Mouse (Mus musculus) telencephalon, adult 2 months (tissue): ENCODE measurements around the gene Zfp609.
A peak's percentile ranks its signal among the peaks of the same experiment; 100 is the strongest.
"Not testable (repeated sequence)": the region's sequence is repeated elsewhere in the genome, so short reads cannot be mapped to it uniquely, and the experiment has no call there.

Experiments
- DNase-seq: peaks from one replicate; pipeline ENCODE4 v3.0.0-alpha.2; 2011; ENCODE audit warnings: low read depth, low spot score

Zfp609 gene

DNA sequence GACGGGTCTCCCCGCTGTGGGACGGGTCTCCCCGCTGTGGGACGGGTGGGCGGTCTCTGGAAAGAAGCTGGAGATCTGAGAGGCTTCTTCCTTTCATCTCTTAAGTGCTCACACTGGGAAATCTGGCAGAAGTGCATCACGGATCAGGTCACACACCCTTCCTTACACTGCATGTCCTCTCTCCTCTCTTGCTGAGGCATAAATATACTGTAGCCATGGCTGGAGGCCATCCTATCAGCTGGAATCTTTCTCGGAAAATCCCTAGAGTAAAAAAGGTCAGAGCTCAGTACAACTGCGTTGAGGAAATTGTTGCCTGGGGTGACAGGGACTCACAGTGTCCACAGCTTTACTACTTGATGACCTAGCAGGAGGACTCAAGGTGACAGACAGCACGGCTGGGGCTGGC lies 106.2 kb downstream of the Zfp609 start:
- no peak for DNase-seq

DNA sequence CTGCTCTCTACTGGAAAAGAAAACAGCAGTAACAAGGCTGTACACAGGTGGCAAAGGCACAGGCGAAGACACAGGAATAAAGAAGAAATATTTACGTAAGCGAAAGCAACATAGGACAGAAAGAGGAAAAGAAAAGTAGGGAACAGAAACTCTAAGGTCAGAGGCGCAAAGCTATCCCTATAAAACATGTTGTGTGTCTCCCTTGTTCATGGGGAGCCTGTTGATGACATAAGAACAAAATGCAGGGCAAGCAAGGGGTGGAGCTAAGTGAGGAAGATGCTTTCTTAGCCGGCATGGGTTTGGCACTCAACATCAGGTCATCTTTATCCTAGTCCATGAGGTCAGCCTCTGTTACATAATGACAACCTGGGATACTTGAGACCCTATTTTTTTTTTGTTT lies 109.2 kb downstream of the Zfp609 start:
- no peak for DNase-seq

DNA sequence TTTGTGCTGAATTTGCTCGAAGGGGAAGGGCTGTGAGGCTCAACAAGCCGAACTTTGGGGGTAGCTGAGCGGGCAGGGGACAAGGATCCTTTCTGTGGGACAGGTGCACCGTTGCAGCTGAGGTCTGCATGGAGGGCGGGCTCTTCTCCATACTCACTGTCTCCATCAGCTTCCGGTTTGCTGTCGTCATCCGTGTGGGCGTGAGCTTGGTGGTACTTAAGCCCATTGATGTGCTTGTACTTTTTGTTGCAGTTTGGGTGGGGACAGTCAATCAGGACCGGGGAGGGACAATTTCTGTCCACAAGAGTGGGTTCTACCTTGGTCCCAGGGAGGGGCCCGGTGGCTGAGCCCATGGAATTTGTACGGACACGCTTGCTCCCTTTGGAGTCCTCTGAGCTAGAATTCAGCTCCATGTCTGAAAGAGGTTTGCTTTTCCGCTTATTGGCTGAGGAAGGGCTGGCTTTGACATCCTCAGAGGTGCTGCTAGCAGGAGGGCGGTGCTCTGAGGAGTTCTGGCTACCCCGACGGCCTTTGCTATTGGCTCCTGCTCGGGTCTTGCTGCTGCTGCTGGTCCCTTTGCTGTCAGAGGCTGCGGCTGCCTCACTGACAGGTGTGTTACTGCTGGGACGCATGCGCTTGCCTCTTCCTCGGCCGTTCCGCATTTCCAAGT lies 123.3 kb downstream of the Zfp609 start:
- DNase-seq: no peak

DNA sequence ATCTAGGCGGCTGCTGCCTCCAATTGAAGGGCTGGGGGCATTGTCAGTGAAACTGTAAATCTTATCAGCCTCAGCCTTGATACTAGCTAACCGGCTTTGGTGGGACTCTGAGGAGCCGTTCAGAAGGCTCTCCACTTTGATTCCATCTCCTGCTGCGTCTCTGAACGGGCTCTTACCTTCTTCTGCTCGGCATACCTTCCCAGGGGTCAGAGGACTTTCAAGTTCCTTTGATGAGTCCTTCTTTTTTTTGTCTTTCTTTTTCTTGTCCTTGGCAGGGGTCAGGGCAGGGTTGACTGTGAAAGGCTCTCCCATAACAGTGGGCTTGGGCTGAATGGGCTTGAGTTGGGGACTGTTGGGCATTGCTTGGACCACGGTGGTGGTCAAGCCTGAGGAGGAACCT lies 124.1 kb downstream of the Zfp609 start:
- DNase-seq: no peak

DNA sequence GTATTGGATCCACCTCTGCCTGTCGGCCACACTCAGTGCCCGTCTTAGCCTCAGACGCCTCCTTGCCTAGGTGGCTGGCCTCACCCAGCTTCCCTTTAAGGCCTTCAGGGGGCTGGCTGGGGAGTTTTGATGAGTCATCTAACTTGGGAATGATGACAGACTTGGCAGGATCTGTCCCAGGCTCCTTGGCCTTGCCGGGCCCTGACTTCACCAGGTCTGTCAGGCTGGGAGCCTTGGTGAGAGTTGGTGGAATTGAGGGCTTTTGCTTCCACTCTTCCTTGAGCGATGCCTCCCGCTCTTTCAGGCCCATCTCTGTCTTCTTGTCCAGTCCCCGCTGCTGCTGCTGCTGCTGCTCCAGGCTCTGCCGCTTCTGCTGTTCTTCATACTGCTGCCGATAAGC lies 125.1 kb downstream of the Zfp609 start:
- DNase-seq: no peak

DNA sequence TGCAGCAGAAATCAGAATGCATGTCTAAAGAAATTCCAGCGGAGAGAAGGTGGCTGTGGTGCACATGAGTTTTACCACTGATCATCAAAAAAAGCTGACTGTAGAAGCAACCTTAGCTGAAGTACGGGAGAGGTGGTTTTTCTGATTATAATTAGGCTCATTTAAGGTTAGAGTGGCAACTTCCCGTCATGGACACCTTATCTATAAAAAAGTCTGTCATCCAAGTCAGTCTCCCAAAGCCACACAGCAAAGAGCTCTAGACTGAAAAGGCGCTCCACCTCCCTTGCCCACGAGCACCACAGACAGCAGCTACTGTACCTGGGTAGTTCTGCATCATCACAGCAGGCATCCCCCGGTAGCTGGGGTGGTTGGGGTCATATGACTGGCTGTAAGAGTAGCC lies 126.9 kb downstream of the Zfp609 start:
- DNase-seq: no peak

DNA sequence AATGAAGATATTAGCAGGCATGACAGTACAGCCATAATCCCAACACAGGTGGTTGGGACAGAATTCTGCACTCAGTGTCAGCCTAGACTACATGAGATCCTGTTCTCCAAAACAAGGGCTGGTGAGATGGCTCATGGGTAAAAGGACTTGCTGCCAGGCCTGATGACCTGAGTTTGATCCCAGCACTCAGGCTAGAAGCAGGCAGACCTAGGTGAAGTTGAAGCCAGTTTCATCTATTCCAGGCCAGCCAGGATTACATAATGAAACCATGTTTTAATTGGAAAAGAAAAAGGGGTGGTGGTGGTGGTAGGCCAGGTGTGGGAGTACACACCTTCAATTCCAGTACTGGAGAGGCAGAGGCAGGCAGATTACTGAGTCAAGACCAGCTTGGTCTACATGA lies 129.4 kb downstream of the Zfp609 start:
- no peak for DNase-seq

DNA sequence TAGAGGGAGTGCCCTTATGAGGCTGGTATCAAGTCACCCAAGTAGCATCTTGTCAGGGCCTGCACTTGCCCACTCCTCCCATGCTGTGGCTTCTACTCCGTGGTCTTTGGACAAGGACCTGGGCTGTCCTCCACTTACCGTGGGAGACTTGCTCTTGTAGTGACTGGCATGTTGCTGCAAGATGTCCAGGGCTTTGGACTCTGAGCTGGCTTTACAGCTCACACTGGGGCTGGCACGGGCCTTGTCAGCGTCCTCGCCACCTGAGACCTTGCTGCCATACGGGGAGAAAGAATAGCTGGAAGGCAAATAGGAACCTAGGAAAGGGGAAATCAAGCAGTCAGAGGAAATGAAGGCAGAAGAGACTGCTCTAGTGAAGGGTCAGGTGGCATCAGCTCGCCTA lies 130.0 kb downstream of the Zfp609 start:
- DNase-seq: no peak

DNA sequence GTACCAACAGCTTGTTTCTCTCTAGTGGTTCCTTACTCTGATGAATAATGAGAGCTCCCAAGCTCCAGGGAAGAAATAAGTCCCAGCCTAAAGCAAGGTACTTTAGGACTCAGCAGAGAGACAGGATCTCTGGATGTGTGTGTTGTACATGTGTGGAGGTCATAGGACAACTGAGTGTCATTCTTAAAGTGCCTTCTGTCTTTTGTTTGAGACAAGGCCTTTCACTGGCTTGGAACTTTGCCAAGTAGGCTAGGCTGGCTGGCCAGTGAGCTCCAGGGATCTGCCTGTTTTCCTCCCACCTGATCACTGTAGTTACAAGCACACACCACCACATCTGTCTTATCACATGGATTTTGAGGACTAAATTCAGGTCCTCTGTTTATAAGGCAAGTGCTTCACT lies 131.0 kb downstream of the Zfp609 start:
- DNase-seq: no peak

DNA sequence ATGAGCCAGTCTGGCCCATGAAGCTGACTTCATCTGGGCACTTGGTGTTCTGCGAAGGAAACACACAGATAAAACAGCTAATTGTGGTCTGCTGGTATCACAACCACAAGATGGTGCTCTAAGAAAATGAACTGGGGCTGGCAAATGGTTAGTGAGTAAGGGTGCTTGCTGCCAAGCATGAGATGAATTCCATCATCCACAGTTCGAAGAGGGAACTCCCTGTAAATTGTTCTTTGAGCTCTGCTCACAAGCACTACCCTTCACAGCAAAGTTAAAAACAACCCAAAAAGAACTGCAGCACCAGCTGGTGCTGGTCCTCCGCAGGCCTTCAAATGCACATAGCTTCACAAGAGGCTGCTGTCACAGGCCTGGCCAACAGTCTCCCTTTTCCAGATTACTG lies 131.7 kb downstream of the Zfp609 start:
- DNase-seq: peak; percentile 86

DNA sequence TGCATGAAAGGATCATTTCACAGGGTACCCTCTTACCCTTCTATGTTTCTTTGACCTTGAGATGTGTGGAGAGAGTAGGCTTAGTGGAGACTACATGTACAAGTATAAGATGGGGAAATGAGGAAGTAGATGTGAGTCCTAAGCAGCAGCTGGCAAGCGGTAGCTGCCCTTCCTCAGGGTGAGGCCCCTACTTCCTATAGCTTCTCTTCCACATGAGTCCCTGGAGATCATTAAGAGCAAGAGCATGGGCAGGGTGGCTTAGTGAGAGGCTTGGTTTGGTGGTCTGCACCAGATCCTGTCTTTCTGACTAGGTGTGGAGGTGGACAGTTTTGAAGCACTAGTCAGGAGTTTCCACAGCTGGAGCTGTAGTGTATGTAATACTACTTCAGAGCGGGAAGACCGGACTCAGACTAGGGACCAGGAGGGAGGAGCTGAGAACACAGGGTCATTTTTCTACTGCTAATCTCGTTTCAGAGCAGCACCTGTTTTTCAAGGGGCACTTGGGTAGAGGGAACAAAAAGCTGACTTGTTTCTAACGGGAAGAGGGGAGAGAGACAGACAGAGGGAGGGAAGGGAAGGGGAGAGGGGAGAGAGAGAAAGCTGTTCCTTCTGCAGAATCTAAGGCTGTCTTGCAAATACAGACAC lies 134.3 kb downstream of the Zfp609 start:
- no peak for DNase-seq

DNA sequence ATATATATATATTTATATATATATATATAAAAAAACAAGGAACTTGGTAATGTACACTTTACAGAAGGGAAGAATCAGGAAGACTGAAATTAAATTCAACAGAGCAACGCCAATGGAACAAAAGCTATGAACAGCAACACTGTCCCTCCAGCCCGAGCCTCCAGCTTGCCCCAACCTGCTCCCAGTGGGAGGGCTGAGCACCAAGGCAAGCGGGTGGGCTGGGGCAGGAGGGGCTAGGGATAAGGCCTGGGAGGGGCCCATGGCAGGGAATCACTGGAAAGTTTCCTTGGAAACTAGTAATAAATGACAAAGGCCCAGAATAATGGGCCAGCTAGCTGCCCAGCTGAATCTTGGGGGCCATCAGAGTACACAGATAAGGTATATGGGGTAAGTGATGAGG lies 134.9 kb downstream of the Zfp609 start:
- DNase-seq: no peak

DNA sequence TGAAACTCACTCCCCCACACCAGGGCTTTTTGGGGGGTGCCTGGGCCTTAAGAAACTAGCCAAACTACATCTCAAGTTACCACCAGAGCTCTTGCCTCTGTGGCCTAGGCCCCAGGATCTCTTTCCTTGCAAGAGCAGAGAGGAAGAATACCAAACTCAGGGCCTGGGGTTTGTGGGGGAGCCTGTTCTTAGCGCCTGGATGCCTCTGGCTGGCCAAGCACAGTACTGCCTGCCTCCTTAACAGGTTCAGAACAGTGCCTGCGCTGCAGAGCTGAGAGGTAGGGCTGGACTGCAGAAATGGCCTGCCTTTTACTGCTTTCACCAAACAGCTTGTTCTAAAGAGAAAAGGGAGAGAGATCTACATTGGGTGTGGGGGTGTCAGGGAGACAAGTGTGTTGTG lies 137.5 kb downstream of the Zfp609 start:
- not testable (repeated sequence) for DNase-seq

DNA sequence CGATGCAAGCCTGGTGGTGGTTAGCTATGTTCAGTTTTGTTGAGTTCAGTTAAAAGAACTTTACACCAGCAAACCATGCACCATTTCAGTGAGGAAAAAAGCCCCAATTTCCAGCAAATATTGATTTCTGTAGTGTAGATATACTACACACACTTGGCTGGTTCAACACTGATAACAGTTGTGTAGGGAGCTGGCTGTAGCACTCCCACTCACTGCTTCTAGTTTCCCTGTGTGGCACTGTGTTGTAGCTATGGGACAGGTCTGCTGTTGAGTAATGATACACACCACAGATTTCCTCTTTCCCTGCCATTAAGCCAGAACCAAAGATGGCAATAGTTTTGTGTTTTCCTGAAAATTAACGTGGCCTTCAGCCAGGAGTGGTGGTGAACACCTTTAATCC lies 142.7 kb downstream of the Zfp609 start:
- no peak for DNase-seq

DNA sequence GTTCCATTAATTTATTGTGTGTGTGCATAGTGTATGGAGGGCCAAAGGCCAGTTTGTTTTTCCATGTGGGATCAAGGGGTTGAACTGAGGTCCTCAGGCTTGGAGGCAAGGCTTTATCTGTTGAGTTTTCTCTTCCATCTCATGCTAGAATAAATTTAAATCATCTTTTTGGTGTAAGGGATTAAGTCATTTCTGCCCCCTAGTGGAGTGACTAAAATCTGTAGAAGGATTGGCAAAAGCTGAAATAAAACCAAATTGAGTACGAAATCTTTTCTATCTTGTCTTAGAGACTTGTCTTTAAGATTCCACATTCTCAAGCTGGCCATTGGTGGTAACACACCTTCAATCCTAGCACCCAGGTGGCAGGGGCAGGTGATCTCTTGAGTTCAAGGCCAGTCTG lies 144.4 kb downstream of the Zfp609 start:
- DNase-seq: peak; percentile 32

DNA sequence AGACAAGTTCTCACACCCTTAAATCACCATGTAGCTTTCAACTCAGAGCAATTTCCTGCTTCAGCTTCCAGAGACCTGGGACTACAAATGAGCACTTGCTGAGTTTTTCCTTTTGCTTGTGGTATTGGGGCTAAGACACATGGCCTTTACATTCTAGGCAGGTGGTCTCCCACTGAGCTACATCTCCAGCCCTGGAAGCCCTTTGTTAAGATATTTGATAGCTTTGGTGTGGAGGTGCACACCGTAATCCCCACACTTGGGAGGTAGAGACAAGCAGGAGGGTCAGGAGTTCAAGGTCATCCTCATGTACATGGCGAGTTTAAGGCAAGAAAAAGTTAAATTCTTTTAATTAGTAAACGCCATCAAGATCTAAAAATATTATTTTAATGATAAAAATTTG lies 145.2 kb downstream of the Zfp609 start:
- DNase-seq: no peak

DNA sequence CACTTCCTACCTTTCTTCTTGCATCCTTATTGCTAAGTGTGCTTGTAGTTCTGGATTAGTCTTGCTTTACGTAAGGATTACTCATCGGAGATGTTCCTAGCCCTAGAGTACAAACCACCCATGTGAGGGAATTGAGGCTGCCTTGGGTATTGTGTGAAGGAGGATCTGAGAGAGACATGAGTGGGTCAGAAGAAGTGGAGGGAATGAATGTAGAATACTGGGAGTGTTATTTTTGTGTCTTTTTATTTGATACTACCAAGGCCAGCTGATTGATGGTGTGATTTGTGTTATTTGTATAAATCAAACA lies 145.8 kb downstream of the Zfp609 start:
- peak; percentile 35 for DNase-seq

DNA sequence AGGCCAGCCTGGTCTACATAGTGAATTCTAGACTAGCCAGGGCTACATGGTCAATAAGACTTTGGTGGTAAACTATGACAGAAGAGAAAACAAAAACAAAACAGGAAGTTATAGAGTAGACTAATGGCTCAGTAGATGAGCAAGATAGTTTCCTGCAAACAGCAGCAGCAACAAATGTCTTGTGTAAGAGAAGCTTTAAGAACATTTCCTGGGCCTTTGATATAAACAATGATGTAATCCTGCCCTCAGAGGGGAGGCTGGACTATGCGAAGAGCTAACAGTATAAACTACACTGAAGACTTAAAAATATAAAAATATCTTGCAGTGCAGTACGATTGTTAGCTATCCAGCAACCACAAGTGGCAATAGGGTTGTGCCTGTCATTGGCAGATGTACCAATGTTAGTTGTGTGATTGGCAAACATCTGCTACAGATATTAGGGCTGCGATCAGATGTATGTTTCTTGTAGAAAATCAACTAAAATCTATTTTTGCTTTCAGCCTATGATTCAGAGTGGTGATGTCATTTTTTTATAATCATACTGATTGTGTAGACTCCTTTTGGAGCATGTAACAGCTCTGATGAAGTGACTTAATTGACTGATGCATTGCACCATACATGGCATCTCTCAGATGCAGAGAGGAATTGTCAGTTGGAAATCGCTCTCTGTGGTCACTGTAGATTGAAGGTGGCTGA lies 146.3 kb downstream of the Zfp609 start:
- DNase-seq: no peak

DNA sequence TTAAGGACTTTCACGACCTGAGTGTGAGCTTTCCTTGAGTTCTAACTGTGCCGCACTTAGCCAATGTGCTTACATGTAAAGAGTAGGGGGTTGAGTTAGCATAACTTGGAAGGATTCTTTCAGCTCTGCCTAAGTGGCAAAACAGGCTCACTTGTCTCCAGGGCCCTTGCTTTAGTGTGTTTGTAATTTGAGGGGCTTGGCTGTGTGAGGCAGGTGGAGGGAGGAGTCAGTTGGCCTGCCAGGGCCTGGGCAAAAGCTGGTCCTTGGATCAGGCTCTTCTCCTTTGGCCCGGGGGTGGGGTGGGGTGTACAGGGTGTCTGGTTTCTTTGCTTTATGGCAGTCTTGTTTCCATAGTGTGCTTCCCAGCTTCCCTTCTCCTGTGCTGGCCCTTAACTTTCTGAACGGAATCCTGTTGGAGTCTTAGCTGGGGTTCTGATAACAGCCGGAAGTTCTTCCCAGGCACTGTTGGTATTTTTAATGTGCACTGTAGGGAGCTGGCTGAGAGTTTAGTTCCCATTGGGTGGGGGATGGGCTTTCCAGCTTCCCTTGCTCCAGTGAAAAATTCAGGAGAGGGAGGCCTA lies 148.1 kb downstream of the Zfp609 start:
- no peak for DNase-seq

DNA sequence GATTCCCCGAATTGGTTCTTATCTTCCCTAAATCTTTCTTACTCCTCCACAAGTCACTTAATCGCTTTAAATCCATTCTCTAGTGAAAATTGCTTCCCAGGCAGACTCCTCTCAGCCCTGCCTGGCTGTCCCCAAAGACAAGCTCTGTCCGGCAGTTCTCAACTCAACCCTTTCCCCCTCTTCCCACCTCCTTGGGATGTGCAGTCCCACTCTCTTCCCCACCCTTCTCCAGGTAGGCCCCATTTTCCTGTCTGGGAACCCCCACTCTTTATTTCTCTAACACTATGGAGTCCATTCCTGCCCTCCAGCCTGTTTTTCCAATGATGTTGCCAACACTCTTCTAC lies 150.3 kb downstream of the Zfp609 start:
- DNase-seq: no peak

DNA sequence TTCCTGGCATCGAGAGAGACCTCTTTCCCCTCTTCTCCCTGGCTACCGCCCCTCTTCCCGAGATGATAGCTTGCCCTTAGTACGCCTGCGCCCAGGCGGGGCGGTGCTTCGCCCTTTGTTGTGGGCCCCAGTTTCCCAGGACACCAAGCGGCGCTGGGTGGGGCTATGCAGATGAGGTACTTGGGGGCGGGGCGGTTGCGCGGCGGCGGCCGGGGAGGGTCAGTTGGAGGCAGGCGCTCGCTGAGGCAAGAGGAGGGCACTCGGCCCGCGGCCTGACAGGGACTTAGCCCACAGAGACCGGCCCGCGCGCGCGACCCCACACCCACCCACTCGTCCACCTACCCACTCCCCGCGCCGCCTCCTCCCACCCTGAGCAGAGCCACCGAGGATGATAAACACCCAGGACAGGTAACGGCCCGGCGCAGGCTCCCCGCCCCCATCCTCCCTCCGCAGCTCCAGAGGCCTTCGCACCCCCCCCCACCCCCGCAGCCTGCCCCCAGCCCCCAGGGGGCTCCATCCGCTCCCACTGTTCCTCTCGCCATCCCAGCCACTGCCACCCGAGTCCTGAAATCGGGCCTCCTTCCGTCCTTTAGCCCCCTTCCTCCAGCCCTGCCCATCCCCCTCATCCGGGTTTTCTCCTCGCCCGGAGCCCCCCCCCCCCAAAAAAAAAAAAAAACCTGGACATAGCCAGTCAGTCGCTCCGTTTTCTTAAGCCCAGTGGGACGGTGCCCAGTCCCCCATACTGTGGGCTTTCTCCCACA lies 150.8 kb downstream of the Zfp609 start:
- peak; percentile 89 for DNase-seq
